Mouse (Mus musculus) heart, embryonic 16.5 days (tissue): ENCODE data around the gene Ankrd63. TPM values are rescaled to one million over a fixed set of nuclear protein-coding genes. Genes with fewer than 3 reads are reported as not detected.

Experiments
- ATAC-seq: fragments of 200-750 bp; cut with Nextera tagmentation; replicated peaks from 2 replicates; pipeline ENCODE4 v1.8.0; 2017; ENCODE audit warnings: moderate number of reproducible peaks; ENCODE audit not compliant: insufficient read depth, low FRiP score; ENCODE audit errors: extremely low read depth
- H3K27ac ChIP-seq: fragments of 300-500 bp; sonication (generic); 2 replicates; pipeline ENCODE4 v1.5.1; 2014; ENCODE audit warnings: mild to moderate bottlenecking, low read length, control low read depth, moderate library complexity
- H3K27me3 ChIP-seq: fragments of 300-500 bp; sonication (generic); 2 replicates; pipeline ENCODE4 v1.6.1; 2014; ENCODE audit warnings: low read length, mixed read lengths; ENCODE audit not compliant: control insufficient read depth, insufficient read depth
- H3K36me3 ChIP-seq: fragments of 300-500 bp; sonication (generic); 2 replicates; pipeline ENCODE4 v1.6.1; 2014; ENCODE audit not compliant: control insufficient read depth, insufficient read depth
- H3K4me1 ChIP-seq: fragments of 300-500 bp; sonication (generic); 2 replicates; pipeline ENCODE4 v1.6.1; 2014; ENCODE audit warnings: low read length, mixed read lengths; ENCODE audit not compliant: control insufficient read depth, insufficient read depth
- H3K4me2 ChIP-seq: fragments of 300-500 bp; sonication (generic); 2 replicates; pipeline ENCODE4 v1.6.1; 2014; ENCODE audit warnings: low read depth, mild to moderate bottlenecking, control low read depth, low read length
- H3K4me3 ChIP-seq: fragments of 300-500 bp; sonication (generic); 2 replicates; pipeline ENCODE4 v1.5.1; 2014; ENCODE audit warnings: mild to moderate bottlenecking, control low read depth, low read length
- H3K9ac ChIP-seq: fragments of 300-500 bp; sonication (generic); 2 replicates; pipeline ENCODE4 v1.6.1; 2014; ENCODE audit warnings: low read length, control low read depth
- H3K9me3 ChIP-seq: fragments of 300-500 bp; sonication (generic); replicated peaks from 2 replicates; pipeline ENCODE4 v1.6.1; 2016; ENCODE audit warnings: low read length; ENCODE audit not compliant: control insufficient read depth
- WGBS: fragments of 180-500 bp; shearing (Covaris S2); extraction: QIAGEN DNeasy Blood & Tissue Kit; methylation state at CpG from one replicate; pipeline ENCODE4 v1.1.7; 2014; 5-methylcytosine and 5-hydroxymethylcytosine counted together
- polyA plus RNA-seq: library from polyadenylated mRNA; unstranded; fragments of >200 nt; fragmentation: Nextera tagmentation; extraction: Ambion mirVana; gene quantifications from 2 replicates; pipeline ENCODE4 v1.2.1, GENCODE M21; 2015

The Ankrd63 gene
- polyA plus RNA-seq, 1 experiment from 2014 or later, result 2.8 TPM

DNA sequence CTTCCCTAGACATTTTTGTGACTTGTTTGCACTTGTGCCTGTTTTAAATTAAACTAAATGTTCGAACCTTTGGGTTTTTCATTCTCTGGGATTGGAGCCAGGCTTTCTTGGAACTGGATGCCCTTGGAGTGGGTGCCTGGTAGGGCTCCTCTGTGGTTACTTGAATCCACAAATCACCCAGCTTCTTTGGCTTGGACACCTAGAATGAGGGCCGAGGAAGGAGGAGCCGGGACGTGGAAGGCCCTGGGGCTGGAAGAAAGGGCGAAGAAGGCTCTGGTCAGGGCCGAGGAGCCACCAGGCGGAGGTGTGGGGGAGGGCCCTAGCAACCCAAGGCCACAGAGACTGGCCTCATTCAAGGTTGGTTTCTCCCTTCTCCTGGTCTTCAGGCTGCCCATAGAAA is 5.8 kb downstream of the Ankrd63 start:
- no peaks in the 10 kb centered on the region for H3K9me3 ChIP-seq
- ATAC-seq, result no peak
- peaks cover 50% of the 10 kb centered on the region for H3K4me1 ChIP-seq
- no peak overlapping the region for H3K4me3 ChIP-seq
- 0 out of 2 replicates have a peak overlapping the region, but pooled peaks have one; percentile 6 for H3K9ac ChIP-seq
- WGBS, result 40% methylated on average over 7 of the region's 7 CpGs
- peak overlapping the region; percentile 82 for H3K27ac ChIP-seq
- no peak overlapping the region for H3K4me2 ChIP-seq
- no peaks in the 10 kb centered on the region for H3K36me3 ChIP-seq
- peaks cover 22% of the 10 kb centered on the region for H3K27me3 ChIP-seq

- H3K36me3 ChIP-seq, result no peaks in the 10 kb centered on the region
- 0 out of 2 replicates have a peak overlapping the region, but pooled peaks have one; percentile 30 for H3K9ac ChIP-seq
- H3K4me2 ChIP-seq, result no peak overlapping the region
- H3K27ac ChIP-seq, result peak overlapping the region; percentile 37
- no peak for ATAC-seq
- H3K4me1 ChIP-seq, result peaks cover 46% of the 10 kb centered on the region
- H3K9me3 ChIP-seq, result no peaks in the 10 kb centered on the region
- peaks cover 16% of the 10 kb centered on the region for H3K27me3 ChIP-seq
- WGBS, result 25% methylated on average over 5 of the region's 5 CpGs
- H3K4me3 ChIP-seq, result no peak overlapping the region
These were observed 6.4 kb downstream of the Ankrd63 start for GRCm38 (mm10) chr2:118697311-118697877.

DNA sequence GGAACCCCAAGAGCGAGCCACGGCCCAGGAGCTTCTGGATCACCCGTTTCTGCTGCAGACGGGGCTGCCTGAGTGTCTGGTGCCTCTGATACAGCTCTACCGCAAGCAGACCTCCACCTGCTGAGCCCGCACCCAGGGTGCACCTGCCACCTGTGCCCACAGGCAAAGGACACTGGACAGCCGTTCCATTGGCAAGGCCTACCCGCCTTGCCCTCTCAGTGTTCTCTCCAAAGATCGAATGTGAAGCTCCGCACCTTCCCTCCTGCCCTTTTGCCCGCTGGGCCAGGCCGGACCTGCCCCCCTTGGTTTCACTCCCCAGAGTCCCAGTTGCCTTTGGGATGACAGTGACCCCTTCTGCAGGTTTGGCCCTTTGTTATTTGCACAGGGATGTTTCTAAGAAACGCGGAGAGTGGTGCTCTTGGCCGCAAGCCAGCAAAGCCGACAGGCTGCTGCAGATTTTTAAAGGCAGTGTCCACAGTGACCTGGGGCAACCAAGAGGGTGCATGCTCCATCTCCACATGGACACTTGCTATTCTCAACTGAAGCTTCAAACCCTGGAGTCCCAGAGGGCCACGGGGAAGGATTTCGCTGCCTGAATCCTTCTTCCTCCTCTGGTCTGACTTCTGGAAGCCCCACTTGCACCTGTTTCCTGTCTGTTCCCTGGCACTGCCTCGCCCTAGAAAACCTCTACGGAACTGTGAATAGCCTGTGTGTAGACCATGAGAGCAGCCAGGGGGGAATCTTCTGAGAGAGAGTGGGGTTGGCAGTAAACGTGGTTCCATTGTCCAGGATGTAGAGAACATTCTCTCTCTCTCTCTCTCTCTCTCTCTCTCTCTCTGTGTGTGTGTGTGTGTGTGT is 7.1 kb downstream of the Ankrd63 start:
- Histone ChIP-seq H3K36me3 (no peaks in the 10 kb centered on the region), H3K27ac (peak overlapping the region; percentile 37), H3K4me2 (peak overlapping the region; percentile 8; the same call in 1 of the 2 replicates), H3K4me1 (peaks cover 39% of the 10 kb centered on the region), H3K4me3 (no peak overlapping the region), H3K9ac (0 out of 2 replicates have a peak overlapping the region, but pooled peaks have one; percentile 11), H3K27me3 (peaks cover 9% of the 10 kb centered on the region), H3K9me3 (no peaks in the 10 kb centered on the region)
- 36% methylated on average over 21 of the region's 21 CpGs for WGBS
- ATAC-seq, result no peak

DNA sequence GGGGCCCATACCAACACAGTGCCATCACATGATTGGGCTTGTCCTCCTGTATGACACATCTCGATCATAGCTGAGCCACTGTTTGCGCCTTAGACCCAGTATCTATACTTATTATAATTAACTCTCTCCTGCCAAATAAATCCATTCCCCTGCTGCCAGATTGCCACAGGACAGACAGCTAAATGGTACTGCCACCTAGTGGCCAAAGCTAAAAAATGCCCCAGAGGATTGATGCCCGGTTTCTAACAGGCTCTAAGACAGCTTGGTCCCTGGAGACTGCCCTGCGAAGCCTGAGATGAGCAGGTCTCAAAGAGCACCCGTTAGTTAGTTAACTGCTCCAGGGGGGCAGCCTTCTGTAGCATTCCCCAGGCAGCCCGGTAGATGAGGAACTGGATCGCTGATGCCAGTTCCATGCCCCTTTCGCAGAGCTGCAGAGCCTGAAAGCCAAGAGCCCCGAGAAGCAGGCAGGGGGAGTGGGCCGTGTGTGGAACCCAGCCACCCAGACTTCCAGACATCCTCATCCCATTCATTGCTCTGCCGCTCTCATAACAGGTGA is 8.0 kb downstream of the Ankrd63 start:
- ATAC-seq, result no peak
- H3K27me3 ChIP-seq, result 0 out of 2 replicates have a peak, but pooled peaks cover 2% of the 10 kb centered on the region
- WGBS, result 25% methylated on average over 11 of the region's 11 CpGs
- H3K4me2 ChIP-seq, result no peak overlapping the region
- H3K4me1 ChIP-seq, result peaks cover 34% of the 10 kb centered on the region
- H3K27ac ChIP-seq, result no peak overlapping the region
- no peak overlapping the region for H3K9ac ChIP-seq
- no peaks in the 10 kb centered on the region for H3K36me3 ChIP-seq
- H3K9me3 ChIP-seq, result no peaks in the 10 kb centered on the region
- no peak overlapping the region for H3K4me3 ChIP-seq

DNA sequence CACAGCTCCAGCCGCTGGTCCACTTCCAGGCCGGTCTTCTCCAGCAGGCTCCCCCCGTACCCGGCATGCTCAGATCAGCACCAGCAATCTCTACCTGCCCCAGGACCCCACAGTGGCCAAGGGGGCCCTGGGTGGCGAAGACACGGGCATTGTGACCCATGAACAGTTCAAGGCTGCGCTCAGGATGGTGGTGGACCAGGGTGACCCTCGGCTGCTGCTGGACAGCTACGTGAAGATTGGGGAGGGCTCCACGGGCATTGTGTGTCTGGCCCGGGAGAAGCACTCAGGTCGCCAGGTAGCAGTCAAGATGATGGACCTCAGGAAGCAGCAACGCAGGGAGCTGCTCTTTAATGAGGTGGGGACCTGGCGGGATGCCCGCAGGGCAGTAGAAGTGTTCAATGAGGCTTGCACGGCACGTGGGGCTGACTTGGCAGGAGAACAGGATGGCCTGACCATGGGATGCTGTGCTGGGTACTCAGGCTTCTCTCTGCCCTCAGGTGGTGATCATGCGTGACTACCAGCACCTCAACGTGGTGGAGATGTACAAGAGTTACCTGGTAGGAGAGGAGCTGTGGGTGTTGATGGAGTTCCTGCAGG is 10.3 kb downstream of the Ankrd63 start:
- Histone ChIP-seq H3K9ac (no peak overlapping the region), H3K27me3 (0 out of 2 replicates have a peak, but pooled peaks cover 2% of the 10 kb centered on the region), H3K27ac (no peak overlapping the region), H3K9me3 (no peaks in the 10 kb centered on the region), H3K4me3 (no peak overlapping the region), H3K4me1 (peaks cover 24% of the 10 kb centered on the region), H3K4me2 (no peak overlapping the region), H3K36me3 (no peaks in the 10 kb centered on the region)
- no peak for ATAC-seq
- 78% methylated on average over 19 of the region's 19 CpGs for WGBS

DNA sequence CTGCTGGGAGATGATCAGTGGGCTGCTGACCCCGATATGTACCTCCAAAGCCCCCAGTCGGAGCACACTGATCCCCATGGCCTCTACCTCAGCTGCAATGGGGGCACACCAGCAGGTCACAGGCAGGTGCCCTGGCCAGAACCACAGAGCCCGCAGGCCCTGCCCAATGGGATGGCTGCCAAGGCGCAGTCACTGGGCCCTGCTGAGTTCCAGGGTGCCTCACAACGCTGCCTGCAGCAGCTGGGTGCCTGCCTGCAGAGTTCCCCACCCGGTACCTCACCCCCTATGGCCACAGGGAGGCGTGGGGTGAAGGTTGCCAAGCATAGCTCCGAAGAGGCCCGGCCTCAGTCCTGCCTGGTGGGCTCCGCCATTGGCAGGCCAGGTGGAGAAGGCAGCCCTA is 13.9 kb downstream of the Ankrd63 start:
- 71% methylated on average over 10 of the region's 10 CpGs for WGBS
- Histone ChIP-seq H3K4me3 (no peak overlapping the region), H3K27me3 (no peaks in the 10 kb centered on the region; the same call in 1 of the 2 replicates), H3K36me3 (no peaks in the 10 kb centered on the region), H3K27ac (no peak overlapping the region), H3K4me2 (no peak overlapping the region), H3K9me3 (no peaks in the 10 kb centered on the region), H3K4me1 (peaks cover 7% of the 10 kb centered on the region), H3K9ac (no peak overlapping the region)
- ATAC-seq, result no peak

- no peak overlapping the region for H3K27ac ChIP-seq
- H3K4me2 ChIP-seq, result no peak overlapping the region
- WGBS, result 88% methylated on average over 3 of the region's 3 CpGs
These were observed 16.0 kb downstream of the Ankrd63 start for GRCm38 (mm10) chr2:118687791-118688190.

GRCm38 (mm10) chr2:118686693-118687092 is 17.1 kb downstream of the Ankrd63 start:
- peaks cover 19% of the 10 kb centered on the region for H3K4me1 ChIP-seq
- WGBS, result 38% methylated on average over 8 of the region's 8 CpGs
- no peaks in the 10 kb centered on the region for H3K9me3 ChIP-seq
- no peaks in the 10 kb centered on the region for H3K36me3 ChIP-seq
- H3K27me3 ChIP-seq, result no peaks in the 10 kb centered on the region; the same call in 1 of the 2 replicates
- no peak overlapping the region for H3K4me2 ChIP-seq
- H3K4me3 ChIP-seq, result no peak overlapping the region
- no peak overlapping the region for H3K9ac ChIP-seq
- H3K27ac ChIP-seq, result no peak overlapping the region
- ATAC-seq, result no peak

More at GRCm38 (mm10) chr2:118687791-118688190, 16.0 kb downstream of the Ankrd63 start:
- no peaks in the 10 kb centered on the region for H3K9me3 ChIP-seq
- no peaks in the 10 kb centered on the region; the same call in 1 of the 2 replicates for H3K27me3 ChIP-seq
- ATAC-seq, result no peak
- H3K36me3 ChIP-seq, result no peaks in the 10 kb centered on the region
- H3K4me1 ChIP-seq, result peaks cover 12% of the 10 kb centered on the region
- no peak overlapping the region for H3K4me3 ChIP-seq
- no peak overlapping the region for H3K9ac ChIP-seq
